In the genomic region with DNA sequence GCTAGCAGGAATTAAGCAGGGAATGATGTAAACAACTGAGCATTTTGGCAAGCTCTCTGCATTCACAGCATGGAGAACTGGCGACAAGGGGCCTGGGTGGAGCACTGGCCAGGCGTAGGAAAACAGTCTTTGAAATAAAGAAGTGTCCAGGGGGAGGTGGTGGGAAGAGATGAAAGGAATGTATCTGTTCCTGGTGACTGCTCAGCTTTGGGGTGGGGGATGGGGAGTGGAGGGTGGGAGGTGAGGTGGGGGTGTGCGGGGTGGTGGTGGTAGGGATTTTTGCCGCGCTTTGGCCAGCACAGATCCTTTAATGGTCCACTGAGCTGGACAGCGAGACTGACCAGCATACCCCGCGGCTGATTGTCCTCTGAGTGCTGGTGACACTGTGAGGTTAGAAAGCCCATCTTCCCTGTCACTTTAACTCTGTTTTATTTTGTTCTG, we compare ENCODE assay signal across 22 mouse cellular contexts. TPM values are rescaled to one million over a fixed set of nuclear protein-coding genes. Genes with fewer than 3 reads are reported as not detected.
DNase-seq lines count a peak whose midpoint lies in the region; ATAC-seq and TF ChIP-seq lines count a peak whose summit lies in the region.
"Had no signal": no experiment of that assay in that cellular context is flagged by ENCODE, and none has a peak within 500 bp of the region (broad histone marks: within the 10 kb centered on the region; RNA-seq: fewer than 3 reads in every experiment).

No protein-coding gene starts in this region.

- peaks cover 14% of the 10 kb centered on the region for H3K4me1 ChIP-seq in hindbrain, embryonic 10.5 days (replicated peaks)
- no peaks in the 10 kb centered on the region for H3K4me1 ChIP-seq in hindbrain, embryonic 14.5 days (replicated peaks; ENCODE audit: control insufficient read depth, insufficient read depth, low read length)

- no peaks in the 10 kb centered on the region for H3K36me3 ChIP-seq in hindbrain, embryonic 10.5 days
- H3K36me3 ChIP-seq in hindbrain, embryonic 14.5 days (replicated peaks; ENCODE audit: control insufficient read depth, insufficient read depth), result no peaks in the 10 kb centered on the region
- H3K36me3 ChIP-seq: embryonic facial prominence, embryonic 15.5 days; hindbrain, embryonic 12.5 days had no signal

- intact Hi-C loops in left cerebral cortex, postnatal 4 days (cut with DNase I), result no loop called here

- DNase-seq in embryo, embryonic 9.5 days (ENCODE audit: extremely low spot score), result peak; percentile 19
- DNase-seq in embryo, embryonic 10 days (ENCODE audit: low spot score), result no peak
- peak; percentile 11 for DNase-seq in hindbrain, embryonic 10.5 days (ENCODE audit: low spot score)
- no peak for DNase-seq in hindbrain, embryonic 14.5 days (ENCODE audit: low spot score)
- DNase-seq in left cerebral cortex, postnatal 4 days, result peak; percentile 12
- DNase-seq in left cerebral cortex, adult 8-10 months (ENCODE audit: low spot score in 2 of 2), result no peak
- DNase-seq in Patski (ENCODE audit: low read depth, low spot score), result no peak
- DNase-seq in urinary bladder, postnatal 36 days (ENCODE audit: low spot score in 2 of 2), result no peak
- DNase-seq: adrenal gland, postnatal 36 days; cerebellum, adult 11-12 months; cerebellum, postnatal 36 days; gastrocnemius, postnatal 10 days; heart, adult 18-20 months; heart, postnatal 14 days; kidney, adult 8-10 months; lung, postnatal 4 days; thymus, adult 18-20 months; thymus, postnatal 4 days had no signal

- CTCF ChIA-PET in Patski (lab: Charles Lee), result interaction anchor here (1.3 kb wide), 1 partner anchor 10 kb away, joined by 3 read pairs; no protein-coding TSS in a partner anchor

- in situ Hi-C loops in Patski (cut with MboI; ENCODE audit: low pct_unique_long_range_greater_than_20kb), result no loop called here

- ATAC-seq in hindbrain, embryonic 14.5 days (ENCODE audit: low FRiP score), result no peak
- ATAC-seq in Patski, result peak; percentile 24
- ATAC-seq: CD4-positive, CD25-positive, alpha-beta regulatory T cell, adult 4 months; forebrain, embryonic 16.5 days had no signal

- 9% methylated on average over 8 of the region's 8 CpGs for WGBS in hindbrain, embryonic 10.5 days
- WGBS in hindbrain, embryonic 14.5 days, result 8% methylated on average over 8 of the region's 8 CpGs

- no peak overlapping the region for H3K9ac ChIP-seq in hindbrain, embryonic 14.5 days
- H3K9ac ChIP-seq: embryonic facial prominence, embryonic 15.5 days; hindbrain, embryonic 12.5 days had no signal

- H3K9me3 ChIP-seq in hindbrain, embryonic 10.5 days, result peaks cover 6% of the 10 kb centered on the region
- H3K9me3 ChIP-seq in hindbrain, embryonic 14.5 days (ENCODE audit: control insufficient read depth, low read length), result no peaks in the 10 kb centered on the region
- H3K9me3 ChIP-seq: embryonic facial prominence, embryonic 15.5 days; hindbrain, embryonic 12.5 days had no signal

- H3K4me2 ChIP-seq in hindbrain, embryonic 14.5 days (replicated peaks), result no peak overlapping the region
- H3K4me2 ChIP-seq: embryonic facial prominence, embryonic 15.5 days; hindbrain, embryonic 12.5 days had no signal

- TF ChIP-seq CTCF in Patski (IDR thresholded peaks at IDR 0.05), result no peak

- H3K4me3 ChIP-seq in hindbrain, embryonic 10.5 days, result no peak overlapping the region
- H3K4me3 ChIP-seq in hindbrain, embryonic 14.5 days (replicated peaks; ENCODE audit: low read length), result no peak overlapping the region
- H3K4me3 ChIP-seq: embryonic facial prominence, embryonic 15.5 days; hindbrain, embryonic 12.5 days had no signal

- peak overlapping the region; percentile 40; the same call in 1 of the 2 replicates for H3K27ac ChIP-seq in hindbrain, embryonic 10.5 days
- no peak overlapping the region for H3K27ac ChIP-seq in hindbrain, embryonic 14.5 days
- H3K27ac ChIP-seq: embryonic facial prominence, embryonic 15.5 days; hindbrain, embryonic 12.5 days had no signal

- H3K27me3 ChIP-seq in hindbrain, embryonic 10.5 days (ENCODE audit: insufficient read depth, poor library complexity, severe bottlenecking), result no peaks in the 10 kb centered on the region; the same call in 1 of the 2 replicates
- no peaks in the 10 kb centered on the region for H3K27me3 ChIP-seq in hindbrain, embryonic 14.5 days (ENCODE audit: control insufficient read depth, insufficient read depth, low read length)
- no peaks in the 10 kb centered on the region for H3K27me3 ChIP-seq in Patski
- H3K27me3 ChIP-seq: embryonic facial prominence, embryonic 15.5 days; hindbrain, embryonic 12.5 days had no signal

- POLR2A ChIA-PET in Patski (lab: Charles Lee), result no interaction called here

RNA-seq across cellular contexts. Expression of a gene that starts 56.5 kb away (rescaled TPM):
- polyA plus RNA-seq in hindbrain, embryonic 10.5 days (2016; fragmentation: Nextera tagmentation; extraction: Ambion mirVana), result 11.8 and 13.0 TPM in 2 replicates
- 13.2 and 13.8 TPM in 2 replicates for polyA plus RNA-seq in hindbrain, embryonic 14.5 days (2014; fragmentation: Nextera tagmentation; extraction: Ambion mirVana)
- total RNA-seq in left cerebral cortex, postnatal 4 days (2021), result 10 to 100 TPM; 15.1 to 17.6 TPM
- total RNA-seq in left cerebral cortex, adult 8-10 months (2022), result 10 to 100 TPM; 32.9 to 40.4 (median 35.7) TPM
- polyA plus RNA-seq in Patski (2021), result 14.7 TPM

Comparison
In these comparisons a context has a peak if more than half of its experiments do, and no peak if none do; other contexts are left out.
1. DNase-seq: peak in embryo, embryonic 9.5 days (single experiment), hindbrain, embryonic 10.5 days (single experiment) and left cerebral cortex, postnatal 4 days (single experiment); none in embryo, embryonic 10 days (single experiment), hindbrain, embryonic 14.5 days (single experiment), left cerebral cortex, adult 8-10 months (0 of 2), Patski (single experiment) and urinary bladder, postnatal 36 days (0 of 2).